Mouse (Mus musculus) stomach, postnatal 0 days (tissue): ENCODE measurements around the gene Noxred1. TPM values are rescaled to one million over a fixed set of nuclear protein-coding genes. Genes with fewer than 3 reads are reported as not detected.

Experiments
- ATAC-seq: fragments of 200-750 bp; cut with Nextera tagmentation; 2 replicates; pipeline ENCODE4 v1.8.0; 2017; ENCODE audit not compliant: low FRiP score, low TSS enrichment
- DNase-seq: peaks from one replicate; pipeline ENCODE4 v3.0.0-alpha.2; 2016; ENCODE audit warnings: low spot score
- H3K27ac ChIP-seq: fragments of 300-500 bp; sonication (generic); replicated peaks from 2 replicates; pipeline ENCODE4 v1.5.1; 2014; ENCODE audit warnings: mild to moderate bottlenecking, control low read depth
- H3K27me3 ChIP-seq: fragments of 300-500 bp; sonication (generic); 2 replicates; pipeline ENCODE4 v1.6.1; 2014; ENCODE audit warnings: low read length; ENCODE audit not compliant: control insufficient read depth, insufficient read depth
- H3K36me3 ChIP-seq: fragments of 300-500 bp; sonication (generic); 2 replicates; pipeline ENCODE4 v1.6.1; 2014; ENCODE audit warnings: low read length, mixed read lengths; ENCODE audit not compliant: control insufficient read depth, insufficient read depth
- H3K4me1 ChIP-seq: fragments of 300-500 bp; sonication (generic); replicated peaks from 2 replicates; pipeline ENCODE4 v1.6.1; 2014; ENCODE audit warnings: antibody characterized with exemption; ENCODE audit not compliant: control insufficient read depth, insufficient read depth
- H3K4me2 ChIP-seq: fragments of 300-500 bp; sonication (generic); replicated peaks from 2 replicates; pipeline ENCODE4 v1.6.1; 2014; ENCODE audit warnings: low read depth, mild to moderate bottlenecking, control low read depth, moderate library complexity
- H3K4me3 ChIP-seq: fragments of 300-500 bp; sonication (generic); 2 replicates; pipeline ENCODE4 v1.5.1; 2014; ENCODE audit warnings: low read depth, low read length, control low read depth
- H3K9ac ChIP-seq: fragments of 300-500 bp; sonication (generic); 2 replicates; pipeline ENCODE4 v1.6.1; 2014; ENCODE audit warnings: mild to moderate bottlenecking, low read length, control low read depth, mixed read lengths
- H3K9me3 ChIP-seq: fragments of 300-500 bp; sonication (generic); 2 replicates; pipeline ENCODE4 v1.6.1; 2016; ENCODE audit warnings: low read length; ENCODE audit not compliant: control insufficient read depth
- CTCF ChIP-seq: IDR thresholded peaks from 2 replicates; pipeline ENCODE4 v1.5.1; 2016; ENCODE audit warnings: antibody characterized with exemption, low read depth, mild to moderate bottlenecking, moderate library complexity
- EP300 ChIP-seq: optimal IDR thresholded peaks from 2 replicates; pipeline ENCODE3; 2016; ENCODE audit warnings: antibody characterized with exemption
- WGBS: fragments of 180-500 bp; shearing (Covaris S2); extraction: QIAGEN DNeasy Blood & Tissue Kit; methylation state at CpG from one replicate; pipeline ENCODE4 v1.1.7; 2014; 5-methylcytosine and 5-hydroxymethylcytosine counted together
- microRNA-seq: library from miRNA; unstranded; fragments of <30 nt; microRNA quantifications from one replicate; pipeline ENCODE4, GENCODE M21; 2016
- polyA plus RNA-seq: library from polyadenylated mRNA; unstranded; fragments of >200 nt; fragmentation: Nextera tagmentation; extraction: Ambion mirVana; gene quantifications from 2 replicates; pipeline ENCODE4 v1.2.1, GENCODE M21; 2015

Gene Noxred1
- polyA plus RNA-seq, 1 experiment from 2014 or later, result 0.11 TPM

- no peak overlapping the region for H3K9ac ChIP-seq
- no peak overlapping the region for H3K27ac ChIP-seq
- no peaks in the 10 kb centered on the region for H3K9me3 ChIP-seq
- TF ChIP-seq CTCF (no peak), EP300 (no peak)
- no peaks in the 10 kb centered on the region for H3K4me1 ChIP-seq
- ATAC-seq (no peak), DNase-seq (no peak)
- H3K27me3 ChIP-seq, result no peaks in the 10 kb centered on the region
- H3K4me2 ChIP-seq, result no peak overlapping the region
- 83% methylated on average over 3 of the region's 3 CpGs for WGBS
- H3K4me3 ChIP-seq, result no peak overlapping the region
- H3K36me3 ChIP-seq, result no peaks in the 10 kb centered on the region
These were observed 45.5 kb downstream of the Noxred1 start for GRCm38 (mm10) chr12:87193008-87193407.

- no peaks in the 10 kb centered on the region for H3K27me3 ChIP-seq
- H3K27ac ChIP-seq, result no peak overlapping the region
- ATAC-seq (no peak), DNase-seq (no peak)
- no peak overlapping the region for H3K4me3 ChIP-seq
- no peak overlapping the region for H3K4me2 ChIP-seq
- no peaks in the 10 kb centered on the region for H3K4me1 ChIP-seq
- H3K9me3 ChIP-seq, result no peaks in the 10 kb centered on the region
- H3K9ac ChIP-seq, result no peak overlapping the region
- H3K36me3 ChIP-seq, result no peaks in the 10 kb centered on the region
- 99% methylated on average over 4 of the region's 4 CpGs for WGBS
- TF ChIP-seq EP300 (no peak), CTCF (no peak)
These were observed 60.9 kb downstream of the Noxred1 start for GRCm38 (mm10) chr12:87177631-87178030.

- DNase-seq, result no peak
- Histone ChIP-seq H3K4me2 (no peak overlapping the region), H3K9me3 (no peaks in the 10 kb centered on the region), H3K9ac (no peak overlapping the region), H3K4me1 (no peaks in the 10 kb centered on the region), H3K27ac (no peak overlapping the region), H3K36me3 (no peaks in the 10 kb centered on the region), H3K27me3 (no peaks in the 10 kb centered on the region), H3K4me3 (no peak overlapping the region)
- WGBS, result 73% methylated on average over 4 of the region's 4 CpGs
- no peak for ATAC-seq
- no peak for TF ChIP-seq CTCF
These were observed 63.2 kb downstream of the Noxred1 start for GRCm38 (mm10) chr12:87175194-87175946.

Small RNAs within 50 kb of the gene (microRNA-seq; reads per million reads assigned to microRNA genes)
- not detected for gene Gm47293

Other genes with a start within 250 kb of the Noxred1 start
- 0.53 and 0.58 TPM in 2 replicates for gene Zdhhc22, start 248.3 kb downstream of the Noxred1 start, polyA plus RNA-seq
- gene Tmem63c, start 217.4 kb downstream of the Noxred1 start, polyA plus RNA-seq, result 0.72 and 0.74 TPM in 2 replicates
- gene Ngb, start 136.2 kb downstream of the Noxred1 start, polyA plus RNA-seq, result 11.1 and 11.8 TPM in 2 replicates
- 23.6 and 31.3 TPM in 2 replicates for gene Gstz1, start 91.6 kb downstream of the Noxred1 start, polyA plus RNA-seq
- 4.4 and 4.8 TPM in 2 replicates for gene Pomt2, start 90.8 kb downstream of the Noxred1 start, polyA plus RNA-seq
- gene Samd15, start 39.0 kb downstream of the Noxred1 start, polyA plus RNA-seq, result 0.85 and 1.0 TPM in 2 replicates
- gene Tmed8, start 38.3 kb downstream of the Noxred1 start, polyA plus RNA-seq, result 1.1 TPM in 2 replicates
- 20.7 and 22.3 TPM in 2 replicates for gene Vipas39, start 27.5 kb upstream of the Noxred1 start, polyA plus RNA-seq
- gene Ahsa1, start 27.7 kb upstream of the Noxred1 start, polyA plus RNA-seq, result 94.9 and 96.1 TPM in 2 replicates
- gene Ism2, start 61.0 kb upstream of the Noxred1 start, polyA plus RNA-seq, result 0.28 and 0.34 TPM in 2 replicates
- 201 and 204 TPM in 2 replicates for gene Sptlc2, start 149.6 kb upstream of the Noxred1 start, polyA plus RNA-seq
- gene Slirp, start 205.2 kb upstream of the Noxred1 start, polyA plus RNA-seq, result 226 and 238 TPM in 2 replicates
- gene Alkbh1, start 205.3 kb upstream of the Noxred1 start, polyA plus RNA-seq, result 21.7 and 21.8 TPM in 2 replicates
- gene Snw1, start 233.5 kb upstream of the Noxred1 start, polyA plus RNA-seq, result 71.5 and 75.5 TPM in 2 replicates